Mouse (Mus musculus): ENCODE measurements around the gene Olfr545. TPM values are rescaled to one million over a fixed set of nuclear protein-coding genes. Genes with fewer than 3 reads are reported as not detected.
A peak's percentile ranks its signal among the peaks of the same experiment; 100 is the strongest.

The Olfr545 gene
- total and polyA plus RNA-seq, 2 experiments from 2014 or later = 0.05 TPM; not detected in 1

DNA sequence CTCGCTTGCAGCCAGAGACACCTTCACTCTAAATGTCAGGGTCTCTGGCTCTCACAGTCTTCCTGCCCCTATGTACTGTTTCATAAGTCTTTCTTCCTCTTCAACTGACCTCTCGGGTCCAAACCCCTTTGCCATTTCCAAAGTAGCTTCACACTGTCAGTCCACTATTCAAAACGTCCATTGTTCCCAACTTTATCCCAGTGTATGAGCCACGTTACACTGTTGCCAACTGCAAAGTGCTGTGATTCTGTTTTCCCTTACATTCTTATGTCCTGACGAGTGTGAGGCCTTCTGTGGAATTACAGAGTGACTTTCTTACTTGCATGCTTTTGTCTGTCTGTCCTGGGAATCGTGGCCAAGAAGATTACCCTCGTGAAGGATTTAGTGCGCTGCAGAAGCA is 31.8 kb downstream of the Olfr545 start:
- H3K9me3 ChIP-seq (ENCODE audit: low read length) = no peaks in the 10 kb centered on the region
- no peak overlapping the region for H3K4me3 ChIP-seq (ENCODE audit: low read length)
- peaks cover 44% of the 10 kb centered on the region for H3K36me3 ChIP-seq (ENCODE audit: insufficient read depth, low read length)
- no peak for TF ChIP-seq CTCF (IDR thresholded peaks at IDR 0.05; ENCODE audit: low read depth)
- H3K9ac ChIP-seq (replicated peaks; ENCODE audit: low read length) = no peak overlapping the region
- DNase-seq (ENCODE audit: low spot score) = no peak
- H3K27ac ChIP-seq = no peak overlapping the region
- no peaks in the 10 kb centered on the region for H3K27me3 ChIP-seq (ENCODE audit: insufficient read depth, low read length)
- no peaks in the 10 kb centered on the region for H3K4me1 ChIP-seq (ENCODE audit: insufficient read depth, low read length)
- H3K4me2 ChIP-seq (ENCODE audit: low read depth, low read length) = no peak overlapping the region
- no peak for ATAC-seq
- 86% methylated on average over 8 of the region's 8 CpGs for WGBS

- no peak for DNase-seq (ENCODE audit: low spot score)
- no peaks in the 10 kb centered on the region for H3K9me3 ChIP-seq (ENCODE audit: low read length)
Measured at GRCm38 (mm10) chr7:102458618-102459380, 40.6 kb downstream of the Olfr545 start.

DNA sequence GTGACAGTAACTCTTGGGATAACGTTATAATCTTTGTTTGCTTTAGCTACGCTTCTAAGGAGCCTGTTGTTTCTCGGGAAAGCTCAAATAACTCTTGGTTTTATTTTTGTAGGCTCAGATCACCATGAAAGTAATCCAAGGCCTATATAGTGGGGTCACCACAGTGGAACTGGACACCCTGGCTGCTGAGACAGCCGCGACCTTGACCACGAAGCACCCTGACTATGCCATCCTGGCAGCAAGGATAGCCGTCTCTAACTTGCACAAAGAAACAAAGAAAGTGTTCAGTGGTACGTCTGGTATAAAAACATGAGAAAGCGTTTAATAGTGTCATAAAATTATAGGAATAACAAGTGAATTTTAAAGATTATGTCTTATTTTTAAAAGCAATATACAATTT is 52.9 kb downstream of the Olfr545 start:
- H3K4me2 ChIP-seq (ENCODE audit: low read depth, low read length) = no peak overlapping the region
- no peak overlapping the region for H3K27ac ChIP-seq
- ATAC-seq = no peak
- DNase-seq (ENCODE audit: low spot score) = no peak
- no peak overlapping the region for H3K9ac ChIP-seq (replicated peaks; ENCODE audit: low read length)
- TF ChIP-seq CTCF (IDR thresholded peaks at IDR 0.05; ENCODE audit: low read depth) = no peak
- no peaks in the 10 kb centered on the region for H3K27me3 ChIP-seq (ENCODE audit: insufficient read depth, low read length)
- H3K4me1 ChIP-seq (ENCODE audit: insufficient read depth, low read length) = peaks cover 5% of the 10 kb centered on the region; the same call in 1 of the 2 replicates
- 92% methylated on average over 9 of the region's 9 CpGs for WGBS
- H3K36me3 ChIP-seq (ENCODE audit: insufficient read depth, low read length) = peaks cover 23% of the 10 kb centered on the region; the same call in 1 of the 2 replicates
- no peaks in the 10 kb centered on the region for H3K9me3 ChIP-seq (ENCODE audit: low read length)
- H3K4me3 ChIP-seq (ENCODE audit: low read length) = no peak overlapping the region

More at GRCm38 (mm10) chr7:102458618-102459380, 40.6 kb downstream of the Olfr545 start:
- no peak for ATAC-seq
- no peak for TF ChIP-seq CTCF (IDR thresholded peaks at IDR 0.05; ENCODE audit: low read depth)
- WGBS = 83% methylated on average over 5 of the region's 5 CpGs
- H3K4me1 ChIP-seq (ENCODE audit: insufficient read depth, low read length) = no peaks in the 10 kb centered on the region
- no peak overlapping the region for H3K9ac ChIP-seq (replicated peaks; ENCODE audit: low read length)
- no peak overlapping the region for H3K27ac ChIP-seq
- H3K4me2 ChIP-seq (ENCODE audit: low read depth, low read length) = no peak overlapping the region
- no peaks in the 10 kb centered on the region for H3K27me3 ChIP-seq (ENCODE audit: insufficient read depth, low read length)
- H3K36me3 ChIP-seq (ENCODE audit: insufficient read depth, low read length) = peaks cover 56% of the 10 kb centered on the region
- no peak overlapping the region for H3K4me3 ChIP-seq (ENCODE audit: low read length)

DNA sequence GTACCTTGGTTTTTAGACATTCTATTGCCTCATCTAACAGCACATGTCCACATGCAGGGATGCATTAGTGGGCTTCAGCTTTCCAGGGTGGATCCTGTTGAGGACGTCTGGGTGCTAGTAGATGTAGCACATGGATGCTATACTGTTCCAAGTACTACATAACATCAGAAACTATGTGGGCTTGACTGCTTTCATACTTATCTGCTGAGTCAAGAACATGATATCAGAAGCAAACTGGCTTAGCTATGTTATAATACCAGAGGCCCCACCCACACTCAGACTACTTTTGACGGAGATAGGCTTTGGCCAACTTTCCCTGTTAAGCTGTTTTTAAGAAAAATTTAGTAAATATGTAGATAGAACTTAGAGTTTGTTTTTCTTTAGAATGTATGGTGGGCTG is 55.1 kb downstream of the Olfr545 start:
- H3K27me3 ChIP-seq (ENCODE audit: insufficient read depth, low read length) = no peaks in the 10 kb centered on the region
- ATAC-seq (no peak), DNase-seq (ENCODE audit: low spot score) (no peak)
- peaks cover 13% of the 10 kb centered on the region; the same call in 1 of the 2 replicates for H3K36me3 ChIP-seq (ENCODE audit: insufficient read depth, low read length)
- TF ChIP-seq CTCF (IDR thresholded peaks at IDR 0.05; ENCODE audit: low read depth) = no peak
- no peak overlapping the region for H3K4me2 ChIP-seq (ENCODE audit: low read depth, low read length)
- H3K27ac ChIP-seq = no peak overlapping the region
- WGBS = 86% methylated on average over 2 of the region's 2 CpGs
- H3K9ac ChIP-seq (replicated peaks; ENCODE audit: low read length) = no peak overlapping the region
- H3K4me3 ChIP-seq (ENCODE audit: low read length) = no peak overlapping the region
- no peaks in the 10 kb centered on the region for H3K9me3 ChIP-seq (ENCODE audit: low read length)
- H3K4me1 ChIP-seq (ENCODE audit: insufficient read depth, low read length) = peaks cover 5% of the 10 kb centered on the region; the same call in 1 of the 2 replicates

DNA sequence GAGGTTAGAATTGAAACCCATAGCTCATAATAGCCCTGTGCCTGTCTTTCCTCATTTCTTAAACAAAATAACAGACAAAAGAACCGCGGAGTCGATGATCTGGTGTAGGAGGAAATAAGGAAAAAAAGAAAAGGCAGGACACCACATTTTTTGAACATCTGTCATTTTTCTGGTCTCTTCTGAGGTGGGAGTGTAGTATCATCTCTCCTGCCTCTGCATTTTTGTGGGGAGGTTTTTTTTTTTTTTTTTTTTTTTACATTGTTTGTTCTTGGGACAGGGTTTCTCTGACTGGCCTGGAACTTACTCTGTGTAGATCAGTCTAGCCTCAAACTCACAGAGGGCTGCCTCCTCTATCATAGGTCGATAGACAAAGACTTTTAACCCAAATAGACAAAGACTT is 56.9 kb downstream of the Olfr545 start:
- 2% methylated on average over 4 of the region's 4 CpGs for WGBS
- ATAC-seq (no peak), DNase-seq (ENCODE audit: low spot score) (no peak)
- no peak for TF ChIP-seq CTCF (IDR thresholded peaks at IDR 0.05; ENCODE audit: low read depth)
- peak overlapping the region; percentile 82 for H3K4me2 ChIP-seq (ENCODE audit: low read depth, low read length)
- no peaks in the 10 kb centered on the region for H3K27me3 ChIP-seq (ENCODE audit: insufficient read depth, low read length)
- peak overlapping the region; percentile 70 for H3K9ac ChIP-seq (replicated peaks; ENCODE audit: low read length)
- H3K27ac ChIP-seq = peak overlapping the region; percentile 51; the same call in 1 of the 2 replicates
- peak overlapping the region; percentile 85 for H3K4me3 ChIP-seq (ENCODE audit: low read length)
- H3K36me3 ChIP-seq (ENCODE audit: insufficient read depth, low read length) = peaks cover 8% of the 10 kb centered on the region; the same call in 1 of the 2 replicates
- peaks cover 5% of the 10 kb centered on the region; the same call in 1 of the 2 replicates for H3K4me1 ChIP-seq (ENCODE audit: insufficient read depth, low read length)
- H3K9me3 ChIP-seq (ENCODE audit: low read length) = no peaks in the 10 kb centered on the region

DNA sequence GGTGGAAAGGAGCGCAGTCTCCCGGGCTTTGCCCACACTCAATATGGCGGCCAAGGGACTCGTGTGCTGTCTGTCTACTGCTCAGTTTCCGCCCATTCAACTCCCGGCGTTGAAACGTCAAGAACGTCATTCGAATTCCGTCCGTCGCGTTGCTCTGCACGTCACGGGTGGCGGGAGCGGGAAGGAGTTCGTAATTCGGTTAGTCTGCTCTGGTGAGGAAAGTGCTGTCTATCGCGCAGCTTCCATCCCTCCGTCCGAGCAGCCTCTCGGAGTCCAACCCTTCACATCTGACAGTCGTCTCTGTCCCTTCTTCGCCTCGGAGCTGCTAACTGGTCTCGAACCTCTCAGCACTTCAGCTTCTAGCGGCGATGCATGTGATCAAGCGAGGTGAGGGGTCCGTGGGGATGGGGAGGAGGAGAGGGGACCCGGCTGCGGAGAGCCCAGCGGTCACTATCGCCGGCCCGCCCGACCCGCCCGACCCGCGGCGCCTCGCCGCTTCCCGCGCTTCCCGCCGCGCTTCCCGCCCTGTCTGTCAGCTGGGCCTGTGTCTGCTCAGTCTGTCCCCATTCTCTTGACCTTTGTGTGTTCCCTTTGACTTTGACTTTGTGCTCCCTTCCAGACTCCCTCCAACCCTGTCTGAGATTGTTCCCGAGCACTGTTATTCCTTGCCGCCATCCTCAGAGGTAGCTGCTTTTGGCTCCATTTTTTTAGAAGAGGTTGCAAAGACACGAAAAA is 57.5 kb downstream of the Olfr545 start, which contains the start of gene Rrm1:
Gene Rrm1 (plus strand): TSS at position 39 of the 735 bp plus-strand sequence.
- peak within 1 kb of the TSS; percentile 51; the same call in 1 of the 2 replicates for H3K27ac ChIP-seq
- peak; percentile 99 for ATAC-seq
- peak within 1 kb of the TSS; percentile 82 for H3K4me2 ChIP-seq (ENCODE audit: low read depth, low read length)
- no peak for TF ChIP-seq CTCF (IDR thresholded peaks at IDR 0.05; ENCODE audit: low read depth)
- DNase-seq (ENCODE audit: low spot score) = peak; percentile 99
- peaks cover 5% of the 10 kb centered on the region; the same call in 1 of the 2 replicates for H3K4me1 ChIP-seq (ENCODE audit: insufficient read depth, low read length)
- under 1% methylated on average over 52 of the region's 56 CpGs for WGBS
- no peaks in the 10 kb centered on the region for H3K9me3 ChIP-seq (ENCODE audit: low read length)
- H3K4me3 ChIP-seq (ENCODE audit: low read length) = peak within 1 kb of the TSS; percentile 85
- peaks cover 3% of the 10 kb centered on the region; the same call in 1 of the 2 replicates for H3K36me3 ChIP-seq (ENCODE audit: insufficient read depth, low read length)
- peak within 1 kb of the TSS; percentile 70 for H3K9ac ChIP-seq (replicated peaks; ENCODE audit: low read length)
- H3K27me3 ChIP-seq (ENCODE audit: insufficient read depth, low read length) = no peaks in the 10 kb centered on the region

Other genes with a start within 250 kb of the Olfr545 start
- 12.8 and 17.0 TPM in 2 replicates for gene Rhog, start 243.5 kb downstream of the Olfr545 start, total RNA-seq (2014; rRNA removed)
- gene Rhog, start 243.5 kb downstream of the Olfr545 start, polyA plus RNA-seq (2015; fragmentation: Nextera tagmentation; extraction: Ambion mirVana) = 22.1 and 22.6 TPM in 2 replicates
- gene Stim1, start 231.8 kb downstream of the Olfr545 start, total RNA-seq (2014; rRNA removed) = 32.9 and 34.6 TPM in 2 replicates
- gene Stim1, start 231.8 kb downstream of the Olfr545 start, polyA plus RNA-seq (2015; fragmentation: Nextera tagmentation; extraction: Ambion mirVana) = 17.5 and 17.9 TPM in 2 replicates
- 39.3 and 40.6 TPM in 2 replicates for gene Rrm1, start 57.9 kb downstream of the Olfr545 start, total RNA-seq (2014; rRNA removed)
- gene Rrm1, start 57.9 kb downstream of the Olfr545 start, polyA plus RNA-seq (2015; fragmentation: Nextera tagmentation; extraction: Ambion mirVana) = 41.0 and 41.2 TPM in 2 replicates
- not detected in 2 replicates for gene Olfr543, start 17.9 kb downstream of the Olfr545 start, total RNA-seq (2014; rRNA removed)
- gene Olfr543, start 17.9 kb downstream of the Olfr545 start, polyA plus RNA-seq (2015; fragmentation: Nextera tagmentation; extraction: Ambion mirVana) = 0.28 TPM in 2 replicates
- gene Olfr544, start 11.3 kb downstream of the Olfr545 start, total RNA-seq (2014; rRNA removed) = not detected in 2 replicates
- 0.14 TPM in 2 replicates for gene Olfr544, start 11.3 kb downstream of the Olfr545 start, polyA plus RNA-seq (2015; fragmentation: Nextera tagmentation; extraction: Ambion mirVana)
- not detected in 2 replicates for gene Olfr547, start 35.2 kb upstream of the Olfr545 start, total RNA-seq (2014; rRNA removed)
- gene Olfr547, start 35.2 kb upstream of the Olfr545 start, polyA plus RNA-seq (2015; fragmentation: Nextera tagmentation; extraction: Ambion mirVana) = not detected in 2 replicates
- not detected in 2 replicates for gene Olfr548-ps1, start 41.3 kb upstream of the Olfr545 start, total RNA-seq (2014; rRNA removed)
- gene Olfr548-ps1, start 41.3 kb upstream of the Olfr545 start, polyA plus RNA-seq (2015; fragmentation: Nextera tagmentation; extraction: Ambion mirVana) = not detected in 2 replicates
- gene Olfr549, start 50.3 kb upstream of the Olfr545 start, total RNA-seq (2014; rRNA removed) = not detected in 2 replicates
- not detected in 2 replicates for gene Olfr549, start 50.3 kb upstream of the Olfr545 start, polyA plus RNA-seq (2015; fragmentation: Nextera tagmentation; extraction: Ambion mirVana)
- 1.4 TPM in 2 replicates for gene Trim21, start 65.9 kb upstream of the Olfr545 start, total RNA-seq (2014; rRNA removed)
- 0.29 and 0.54 TPM in 2 replicates for gene Trim21, start 65.9 kb upstream of the Olfr545 start, polyA plus RNA-seq (2015; fragmentation: Nextera tagmentation; extraction: Ambion mirVana)
- not detected in 2 replicates for gene Olfr550, start 71.9 kb upstream of the Olfr545 start, total RNA-seq (2014; rRNA removed)
- not detected in 2 replicates for gene Olfr550, start 71.9 kb upstream of the Olfr545 start, polyA plus RNA-seq (2015; fragmentation: Nextera tagmentation; extraction: Ambion mirVana)
- gene Olfr551, start 92.3 kb upstream of the Olfr545 start, total RNA-seq (2014; rRNA removed) = not detected in 2 replicates
- not detected in 2 replicates for gene Olfr551, start 92.3 kb upstream of the Olfr545 start, polyA plus RNA-seq (2015; fragmentation: Nextera tagmentation; extraction: Ambion mirVana)
- not detected in 2 replicates for gene Olfr552, start 98.2 kb upstream of the Olfr545 start, total RNA-seq (2014; rRNA removed)
- not detected in 2 replicates for gene Olfr552, start 98.2 kb upstream of the Olfr545 start, polyA plus RNA-seq (2015; fragmentation: Nextera tagmentation; extraction: Ambion mirVana)
- not detected in 2 replicates for gene Olfr553, start 118.6 kb upstream of the Olfr545 start, total RNA-seq (2014; rRNA removed)
- gene Olfr553, start 118.6 kb upstream of the Olfr545 start, polyA plus RNA-seq (2015; fragmentation: Nextera tagmentation; extraction: Ambion mirVana) = not detected in 2 replicates
- not detected in 2 replicates for gene Olfr554, start 138.9 kb upstream of the Olfr545 start, total RNA-seq (2014; rRNA removed)
- gene Olfr554, start 138.9 kb upstream of the Olfr545 start, polyA plus RNA-seq (2015; fragmentation: Nextera tagmentation; extraction: Ambion mirVana) = not detected in 2 replicates
- not detected in 2 replicates for gene Olfr555, start 159.2 kb upstream of the Olfr545 start, total RNA-seq (2014; rRNA removed)
- gene Olfr555, start 159.2 kb upstream of the Olfr545 start, polyA plus RNA-seq (2015; fragmentation: Nextera tagmentation; extraction: Ambion mirVana) = not detected in 2 replicates
- gene Olfr556, start 165.3 kb upstream of the Olfr545 start, total RNA-seq (2014; rRNA removed) = not detected in 2 replicates
- not detected in 2 replicates for gene Olfr556, start 165.3 kb upstream of the Olfr545 start, polyA plus RNA-seq (2015; fragmentation: Nextera tagmentation; extraction: Ambion mirVana)
- 2.2 TPM in 2 replicates for gene Trim68, start 187.8 kb upstream of the Olfr545 start, total RNA-seq (2014; rRNA removed)
- gene Trim68, start 187.8 kb upstream of the Olfr545 start, polyA plus RNA-seq (2015; fragmentation: Nextera tagmentation; extraction: Ambion mirVana) = 5.3 and 6.5 TPM in 2 replicates
- gene Olfr557, start 196.3 kb upstream of the Olfr545 start, total RNA-seq (2014; rRNA removed) = not detected in 2 replicates
- gene Olfr557, start 196.3 kb upstream of the Olfr545 start, polyA plus RNA-seq (2015; fragmentation: Nextera tagmentation; extraction: Ambion mirVana) = not detected in 2 replicates
- gene Olfr558, start 202.6 kb upstream of the Olfr545 start, total RNA-seq (2014; rRNA removed) = 0.11 TPM in 1 of 2 replicates, not detected in the other
- gene Olfr558, start 202.6 kb upstream of the Olfr545 start, polyA plus RNA-seq (2015; fragmentation: Nextera tagmentation; extraction: Ambion mirVana) = 0.23 TPM in 1 of 2 replicates, not detected in the other
- not detected in 2 replicates for gene Olfr33, start 219.5 kb upstream of the Olfr545 start, total RNA-seq (2014; rRNA removed)
- gene Olfr33, start 219.5 kb upstream of the Olfr545 start, polyA plus RNA-seq (2015; fragmentation: Nextera tagmentation; extraction: Ambion mirVana) = not detected in 2 replicates
- not detected in 2 replicates for gene Olfr559, start 227.9 kb upstream of the Olfr545 start, total RNA-seq (2014; rRNA removed)
- not detected in 2 replicates for gene Olfr559, start 227.9 kb upstream of the Olfr545 start, polyA plus RNA-seq (2015; fragmentation: Nextera tagmentation; extraction: Ambion mirVana)